In the genomic region with DNA sequence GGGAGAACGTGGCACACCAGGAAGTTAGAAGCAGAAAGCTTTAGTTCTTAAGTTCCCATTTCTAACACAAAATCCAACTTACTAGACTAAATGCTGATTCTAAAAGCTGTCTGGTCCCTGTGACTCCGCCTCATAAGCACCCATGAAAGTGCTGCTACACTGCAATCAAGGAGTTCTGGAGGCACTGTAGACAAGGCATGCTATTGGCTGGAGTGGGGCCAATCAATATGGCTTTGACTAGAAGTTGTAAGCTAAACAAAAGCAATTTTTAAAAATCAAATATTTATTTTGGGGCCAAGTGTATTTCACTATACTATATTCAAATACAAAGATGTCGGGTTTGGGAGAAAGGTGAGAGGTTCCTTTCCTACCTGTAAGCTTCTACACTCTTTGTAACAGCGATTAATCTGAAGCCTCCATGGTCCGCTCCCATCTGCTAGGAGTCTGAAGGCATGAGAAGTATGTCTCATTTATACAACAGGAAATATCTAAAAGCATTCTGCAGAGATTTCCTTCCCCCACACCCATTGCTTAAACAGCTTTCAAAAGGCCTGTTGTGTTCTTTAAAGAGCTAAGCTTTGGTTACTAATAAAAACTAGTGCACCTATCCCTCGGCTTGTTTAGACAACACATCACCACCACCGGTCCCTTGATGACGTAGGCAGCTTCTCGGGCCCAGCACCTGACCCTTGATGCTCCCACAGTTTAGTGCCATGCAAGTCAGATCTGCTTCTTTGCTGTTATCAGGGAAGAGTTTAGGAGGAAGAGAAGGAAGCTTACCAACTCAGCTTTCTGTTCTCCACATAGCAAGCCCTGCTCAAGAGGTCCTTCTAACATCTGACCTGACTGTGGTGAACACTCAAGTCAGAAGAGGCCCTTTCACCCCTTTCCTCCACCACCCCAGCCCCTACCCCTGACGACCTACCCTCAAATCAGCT, we compare ENCODE assay signal across 10 mouse cellular contexts. TPM values are rescaled to one million over a fixed set of nuclear protein-coding genes. Genes with fewer than 3 reads are reported as not detected.
DNase-seq lines count a peak whose midpoint lies in the region; ATAC-seq and TF ChIP-seq lines count a peak whose summit lies in the region.
"Had no signal": no experiment of that assay in that cellular context is flagged by ENCODE, and none has a peak within 500 bp of the region (broad histone marks: within the 10 kb centered on the region; RNA-seq: fewer than 3 reads in every experiment).

No protein-coding gene starts in this region.

- no peak for TF ChIP-seq CTCF in heart, adult 2 months (IDR thresholded peaks at IDR 0.05)
- TF ChIP-seq CTCF in lung, embryonic 14.5 days (IDR thresholded peaks at IDR 0.05; ENCODE audit: low read depth): no peak

- DNase-seq in heart, adult 2 months: no peak
- no peak for DNase-seq in heart, adult 18-20 months
- peak; percentile 47 for DNase-seq in lung, embryonic 14.5 days
- DNase-seq in lung, postnatal 14 days: no peak
- no peak for DNase-seq in adrenal gland, adult 18-20 months (ENCODE audit: low spot score in 2 of 2)
- DNase-seq in cerebellum, adult 9-10 months: no peak

- peaks cover 2% of the 10 kb centered on the region; the same call in 1 of the 2 replicates for H3K36me3 ChIP-seq in heart, adult 2 months (ENCODE audit: control insufficient read depth, insufficient read depth, low read length)
- H3K36me3 ChIP-seq in lung, embryonic 14.5 days (ENCODE audit: insufficient read depth): no peaks in the 10 kb centered on the region
- H3K36me3 ChIP-seq in intestine, embryonic 16.5 days (ENCODE audit: control insufficient read depth, insufficient read depth, low read length): no peaks in the 10 kb centered on the region
- H3K36me3 ChIP-seq in stomach, embryonic 16.5 days (ENCODE audit: control insufficient read depth, insufficient read depth, low read length): no peaks in the 10 kb centered on the region
- H3K36me3 ChIP-seq: midbrain, embryonic 12.5 days had no signal

- 42% methylated on average over 10 of the region's 10 CpGs for WGBS in heart, adult 2 months
- 43% methylated on average over 10 of the region's 10 CpGs for WGBS in lung, embryonic 14.5 days
- 68% methylated on average over 10 of the region's 10 CpGs for WGBS in intestine, embryonic 16.5 days
- 45% methylated on average over 10 of the region's 10 CpGs for WGBS in stomach, embryonic 16.5 days

- H3K4me1 ChIP-seq in heart, adult 2 months (ENCODE audit: control insufficient read depth, insufficient read depth, low read length): peaks cover 17% of the 10 kb centered on the region
- H3K4me1 ChIP-seq in lung, embryonic 14.5 days (ENCODE audit: insufficient read depth): peaks cover 20% of the 10 kb centered on the region
- H3K4me1 ChIP-seq in intestine, embryonic 16.5 days (ENCODE audit: control insufficient read depth, insufficient read depth, low read length): peaks cover 17% of the 10 kb centered on the region
- H3K4me1 ChIP-seq in stomach, embryonic 16.5 days (ENCODE audit: control insufficient read depth, insufficient read depth, low read length): peaks cover 20% of the 10 kb centered on the region

- no peaks in the 10 kb centered on the region for H3K9me3 ChIP-seq in lung, embryonic 14.5 days (ENCODE audit: low read depth, low read length)
- no peaks in the 10 kb centered on the region for H3K9me3 ChIP-seq in intestine, embryonic 16.5 days (ENCODE audit: control insufficient read depth, low read length)
- H3K9me3 ChIP-seq in stomach, embryonic 16.5 days (replicated peaks; ENCODE audit: control insufficient read depth, low read length): no peaks in the 10 kb centered on the region
- H3K9me3 ChIP-seq: midbrain, embryonic 12.5 days had no signal

- intact Hi-C loops in heart, adult 2 months (cut with DNase I): no loop called here

- H3K9ac ChIP-seq in heart, adult 2 months (ENCODE audit: low read depth, low read length): no peak overlapping the region
- no peak overlapping the region for H3K9ac ChIP-seq in lung, embryonic 14.5 days
- H3K9ac ChIP-seq in intestine, embryonic 16.5 days (ENCODE audit: low read depth, low read length): no peak overlapping the region
- H3K9ac ChIP-seq in stomach, embryonic 16.5 days (ENCODE audit: low read length): peak overlapping the region; percentile 33; the same call in 1 of the 2 replicates
- H3K9ac ChIP-seq: midbrain, embryonic 12.5 days had no signal

- TF ChIP-seq EP300 in heart, adult 2 months (IDR thresholded peaks at IDR 0.05; ENCODE audit: insufficient read depth, low read depth, low read length): no peak

- TF ChIP-seq POLR2A in heart, adult 2 months (IDR thresholded peaks at IDR 0.05; ENCODE audit: insufficient read depth, low read depth, low read length): no peak

- no peak overlapping the region for H3K4me2 ChIP-seq in lung, embryonic 14.5 days
- no peak overlapping the region for H3K4me2 ChIP-seq in intestine, embryonic 16.5 days (ENCODE audit: low read depth, low read length)
- peak overlapping the region; percentile 10; the same call in 1 of the 2 replicates for H3K4me2 ChIP-seq in stomach, embryonic 16.5 days (ENCODE audit: low read depth, low read length)
- H3K4me2 ChIP-seq: midbrain, embryonic 12.5 days had no signal

- H3K27ac ChIP-seq in heart, adult 2 months: peak overlapping the region; percentile 73
- peak overlapping the region; percentile 26 for H3K27ac ChIP-seq in lung, embryonic 14.5 days (ENCODE audit: low read depth)
- peak overlapping the region; percentile 44 for H3K27ac ChIP-seq in intestine, embryonic 16.5 days (ENCODE audit: low read length)
- peak overlapping the region; percentile 76 for H3K27ac ChIP-seq in stomach, embryonic 16.5 days (ENCODE audit: low read length)
- H3K27ac ChIP-seq: midbrain, embryonic 12.5 days had no signal

- H3K27me3 ChIP-seq in heart, adult 2 months (ENCODE audit: control insufficient read depth, insufficient read depth, low read length): no peaks in the 10 kb centered on the region
- no peaks in the 10 kb centered on the region for H3K27me3 ChIP-seq in lung, embryonic 14.5 days (ENCODE audit: insufficient read depth, low read length)
- no peaks in the 10 kb centered on the region for H3K27me3 ChIP-seq in intestine, embryonic 16.5 days (replicated peaks; ENCODE audit: control insufficient read depth, insufficient read depth, low read length)
- H3K27me3 ChIP-seq in stomach, embryonic 16.5 days (ENCODE audit: control insufficient read depth, insufficient read depth, low read length): no peaks in the 10 kb centered on the region
- H3K27me3 ChIP-seq: midbrain, embryonic 12.5 days had no signal

- ATAC-seq in lung, embryonic 14.5 days (ENCODE audit: insufficient read depth): no peak; the same call in 1 of the 2 replicates
- no peak for ATAC-seq in intestine, embryonic 16.5 days
- ATAC-seq in stomach, embryonic 16.5 days (ENCODE audit: insufficient read depth, low FRiP score): no peak

- H3K4me3 ChIP-seq in heart, adult 2 months: no peak overlapping the region
- no peak overlapping the region for H3K4me3 ChIP-seq in lung, embryonic 14.5 days (ENCODE audit: low read depth, low read length)
- no peak overlapping the region for H3K4me3 ChIP-seq in intestine, embryonic 16.5 days (ENCODE audit: low read length)
- H3K4me3 ChIP-seq in stomach, embryonic 16.5 days (replicated peaks; ENCODE audit: low read length): no peak overlapping the region
- H3K4me3 ChIP-seq: erythroblast, embryonic 14.5 days; midbrain, embryonic 12.5 days had no signal

- peaks cover 5% of the 10 kb centered on the region; the same call in 1 of the 2 replicates for H3K79me2 ChIP-seq in heart, adult 2 months (replicated peaks; ENCODE audit: control insufficient read depth, insufficient read depth, low read length)

RNA-seq across cellular contexts. Expression of a gene that starts 50.5 kb away (rescaled TPM):
- total RNA-seq in heart, adult 2 months (2021): 10 to 100 TPM; 25.2 to 26.9 TPM
- 8.3 and 11.0 TPM in 2 replicates for polyA plus RNA-seq in heart, adult 2 months (2012; rRNA removed)
- 10 to 100 TPM; 24.6 to 24.7 TPM for total RNA-seq in heart, adult 18-20 months (2021)
- 16.6 and 17.1 TPM in 2 replicates for polyA plus RNA-seq in lung, embryonic 14.5 days (2014; fragmentation: Nextera tagmentation; extraction: Ambion mirVana)
- polyA plus RNA-seq in intestine, embryonic 16.5 days (2015; fragmentation: Nextera tagmentation; extraction: Ambion mirVana): 5.6 and 7.0 TPM in 2 replicates
- 7.2 and 8.0 TPM in 2 replicates for polyA plus RNA-seq in stomach, embryonic 16.5 days (2015; fragmentation: Nextera tagmentation; extraction: Ambion mirVana)
- total RNA-seq in adrenal gland, adult 18-20 months (2021): 10 to 100 TPM; 22.1 to 24.3 TPM

Comparison
In these comparisons a context has a peak if more than half of its experiments do, and no peak if none do; other contexts are left out.
1. H3K27ac ChIP-seq: peak in every context shown above with its lines; median percentile 76 in stomach, embryonic 16.5 days; 73 in heart, adult 2 months; 44 in intestine, embryonic 16.5 days; 26 in lung, embryonic 14.5 days.